Mouse (Mus musculus) right cerebral cortex, postnatal 36 days (tissue): Measurements from ENCODE around the gene Prkcd.

Experiments used
- DNase-seq, 2 experiments: peaks; one replicate each; pipeline ENCODE4 v3.0.0; 2022; ENCODE audit warnings: low spot score in 2 of 2, mixed read lengths in 1 of 2

Gene Prkcd

DNA sequence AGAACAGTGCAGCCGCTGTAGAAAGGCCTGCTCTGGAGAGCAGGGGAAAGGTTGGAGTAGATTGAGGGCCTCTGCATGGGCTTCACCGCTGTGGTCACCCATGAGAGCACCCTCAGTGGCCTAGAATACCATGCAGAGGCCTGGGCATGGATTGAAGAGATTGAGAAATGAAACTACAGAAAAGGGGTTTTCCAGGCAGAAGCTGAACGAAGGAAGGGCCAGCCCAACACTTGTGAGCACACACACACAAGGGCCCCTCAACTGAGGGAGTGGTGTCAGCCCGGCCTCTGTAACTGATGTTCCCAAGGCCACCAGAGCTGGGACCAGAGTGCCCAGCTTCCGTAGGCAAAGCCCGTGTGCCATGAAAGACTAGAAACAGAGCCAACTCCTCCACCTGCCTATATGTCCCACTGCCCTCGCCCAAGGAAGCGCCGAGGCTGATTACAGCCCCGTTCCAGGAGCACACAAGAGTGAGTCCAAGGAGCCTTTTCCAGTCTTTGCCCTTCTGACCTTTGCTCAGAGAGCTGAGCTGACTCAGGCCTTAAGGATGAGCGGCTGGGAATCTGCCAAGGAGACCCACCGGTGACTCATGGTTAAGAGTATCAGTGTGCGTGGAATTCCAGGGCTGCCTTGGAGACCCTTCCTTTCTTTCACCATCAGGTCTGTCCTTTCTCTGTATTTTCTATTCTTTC is 9.4 kb upstream of the Prkcd start:
- DNase-seq, result no peak

DNA sequence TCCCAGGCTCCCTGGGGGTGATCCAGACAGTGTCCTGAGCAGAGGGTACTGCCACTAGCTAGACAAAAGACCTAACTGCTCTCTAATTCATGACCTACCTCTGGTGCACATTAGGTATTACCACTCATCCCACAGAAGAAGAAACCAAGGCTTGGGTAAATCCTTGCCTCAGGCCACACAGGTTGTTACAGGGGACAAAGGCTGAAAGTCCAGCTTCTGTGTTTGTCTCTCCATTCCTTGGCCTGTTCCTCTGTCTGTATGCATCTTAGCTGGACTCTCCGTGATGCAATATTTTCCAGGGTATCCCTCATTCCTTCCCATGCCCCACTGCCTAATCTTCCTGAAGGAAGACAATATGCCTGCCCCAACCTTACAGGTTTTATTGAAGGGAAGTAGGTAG is 8.4 kb upstream of the Prkcd start:
- DNase-seq, result no peak

DNA sequence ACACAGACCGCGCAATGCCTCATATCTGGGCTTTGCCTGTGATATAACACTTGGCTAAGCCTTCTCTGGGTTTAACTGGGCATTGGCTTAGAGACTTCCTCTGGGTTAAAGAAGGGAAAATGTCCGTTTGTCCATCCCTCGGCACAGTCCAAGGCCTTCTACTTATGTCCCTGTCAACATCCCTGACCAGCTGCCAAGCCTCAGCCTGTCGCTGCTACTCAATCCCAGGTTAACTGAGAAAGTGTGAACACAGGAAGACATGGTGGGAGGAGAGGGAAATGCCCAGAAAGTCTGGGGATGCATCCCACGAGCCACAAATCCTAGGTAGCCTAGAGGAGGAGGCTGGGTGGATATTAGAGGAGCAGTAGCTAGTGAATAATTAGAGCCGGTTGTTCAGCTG is 7.7 kb upstream of the Prkcd start:
- DNase-seq, result no peak

DNA sequence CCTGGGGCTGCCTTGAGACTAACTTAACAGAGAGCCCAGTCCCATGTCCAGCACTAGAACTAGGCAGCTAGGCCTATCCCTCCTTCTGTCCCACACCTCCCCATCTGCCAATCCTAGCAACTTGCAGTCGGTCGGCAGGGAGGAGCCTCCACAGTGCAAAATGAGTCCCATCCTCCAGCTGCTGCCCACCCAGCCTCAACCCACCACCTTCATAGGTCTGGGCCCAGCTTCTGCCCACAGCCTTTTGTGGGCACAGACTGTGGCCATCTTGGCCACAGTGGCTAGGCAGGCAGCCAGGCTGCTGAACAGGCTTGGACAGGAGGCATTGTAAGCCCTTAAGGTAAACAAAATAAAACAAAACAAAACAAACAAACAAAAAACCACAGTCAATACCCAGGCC is 5.8 kb upstream of the Prkcd start:
- DNase-seq, result no peak

DNA sequence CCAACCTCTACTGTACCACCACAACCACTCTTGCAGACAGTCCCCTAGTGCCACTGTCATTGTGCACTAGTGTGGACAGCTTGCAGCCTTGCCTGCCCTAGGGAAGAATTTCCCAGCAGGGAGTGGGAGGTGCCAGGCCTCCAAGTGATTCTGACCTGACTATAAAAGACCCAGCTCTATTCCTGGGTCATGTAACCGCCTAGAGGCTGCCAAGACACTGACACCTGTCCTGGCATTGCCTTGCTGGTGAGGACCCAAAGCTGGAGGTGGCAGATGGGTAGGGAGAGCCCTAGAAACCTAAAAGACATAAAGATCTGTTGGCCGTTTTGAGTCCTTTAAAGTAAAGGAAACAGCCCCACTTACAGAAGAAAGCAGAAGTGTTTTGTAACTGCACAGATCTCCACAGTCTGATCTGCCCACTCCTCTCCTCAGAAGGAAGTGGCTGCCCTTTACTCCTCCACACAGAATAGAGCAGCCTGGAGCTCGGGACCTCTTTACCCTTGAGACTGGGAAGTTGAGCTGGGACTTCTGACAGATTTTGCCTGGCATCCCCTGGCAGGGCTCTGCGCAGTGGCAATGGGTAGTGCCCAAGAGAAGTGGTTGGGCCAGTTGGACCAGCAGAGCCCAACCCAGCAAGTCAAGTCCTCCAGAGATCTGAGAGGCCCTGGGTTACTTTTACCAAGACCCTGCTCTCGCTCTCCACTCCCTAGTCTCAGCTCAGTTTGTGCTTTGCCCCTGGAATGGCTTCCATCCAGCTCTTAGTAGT is 5.0 kb upstream of the Prkcd start:
- DNase-seq, result no peak

DNA sequence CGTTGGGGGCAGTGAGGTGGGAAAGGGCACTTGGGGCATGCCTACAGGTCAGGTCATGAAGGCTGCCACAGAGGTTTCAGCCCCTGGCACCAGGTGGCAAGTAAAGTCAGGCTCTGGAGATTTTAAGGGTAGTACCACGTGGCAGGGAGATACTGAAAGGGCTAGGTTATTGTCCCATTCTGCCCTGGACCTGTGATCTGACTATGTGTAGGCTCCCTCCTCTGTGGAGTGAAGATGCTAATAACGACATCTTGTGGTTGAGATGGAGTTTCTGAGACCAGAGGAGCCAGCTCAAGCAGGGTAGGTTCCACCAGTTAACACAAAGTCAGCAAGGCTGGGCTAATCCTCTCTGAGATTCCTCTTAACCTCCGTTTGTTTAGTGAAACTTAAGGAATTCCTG is 3.8 kb upstream of the Prkcd start:
- no peak for DNase-seq

DNA sequence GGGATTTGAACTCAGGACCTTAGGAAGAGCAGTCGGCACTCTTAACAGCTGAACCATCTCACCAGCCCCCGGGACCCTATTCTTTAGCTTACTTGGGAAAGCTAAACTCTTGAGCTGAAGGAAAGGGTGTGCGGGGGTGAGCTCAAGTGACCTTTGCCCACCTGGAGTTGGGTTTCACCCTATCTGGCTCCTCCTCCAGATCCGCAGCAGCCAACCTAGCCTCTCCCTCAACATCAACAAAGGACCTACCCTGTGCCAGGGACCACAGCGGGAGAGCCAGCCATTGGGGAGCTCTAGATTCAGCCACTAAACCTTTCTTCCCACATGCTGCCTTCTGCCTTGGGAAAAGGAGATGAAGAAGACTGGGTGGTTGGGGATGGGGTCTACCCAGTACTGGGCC is 2.2 kb upstream of the Prkcd start:
- no peak for DNase-seq

DNA sequence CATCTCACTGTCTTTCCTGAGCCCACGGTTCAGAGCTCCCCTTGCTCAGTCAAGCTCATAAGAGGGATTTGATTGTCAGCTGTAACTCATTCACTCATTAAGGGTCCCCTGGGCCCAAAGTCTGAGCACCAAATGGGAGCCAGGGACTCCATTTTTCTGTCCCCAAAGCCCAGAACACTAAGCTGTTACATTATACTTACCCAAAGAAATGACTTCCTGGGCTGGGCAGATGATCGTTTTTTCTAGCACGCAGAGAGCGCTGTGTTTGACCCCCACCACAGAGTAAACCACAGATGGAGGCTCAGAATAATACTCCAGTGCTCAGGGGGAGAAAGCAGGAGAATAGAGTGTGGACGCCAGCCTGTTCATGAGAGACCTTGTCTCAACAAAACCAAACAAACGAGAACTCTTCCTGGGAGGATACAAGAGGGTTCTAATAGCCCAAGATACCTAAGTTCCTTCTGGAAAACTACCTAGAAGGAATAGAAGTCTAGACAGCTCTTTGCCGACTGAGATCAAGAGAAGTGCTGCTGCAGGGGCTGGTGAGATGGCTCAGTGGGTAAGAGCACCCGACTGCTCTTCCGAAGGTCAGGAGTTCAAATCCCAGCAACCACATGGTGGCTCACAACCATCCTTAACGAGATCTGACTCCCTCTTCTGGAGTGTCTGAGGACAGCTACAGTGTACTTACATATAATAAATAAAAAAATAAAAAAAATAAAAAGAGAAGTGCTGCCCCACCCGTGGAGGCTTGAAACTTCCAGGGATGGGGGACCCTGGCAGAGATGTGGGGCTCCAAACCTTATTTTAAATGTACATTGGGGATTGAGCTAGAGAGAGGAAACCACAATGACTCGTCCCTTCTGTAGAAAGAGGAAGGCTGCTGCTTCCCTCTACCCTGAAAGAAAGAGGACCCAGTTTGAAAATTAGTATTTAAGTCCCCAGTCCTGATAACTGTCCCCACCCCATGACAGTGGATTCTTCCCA is 1.0 kb upstream of the Prkcd start:
- DNase-seq, result no peak

DNA sequence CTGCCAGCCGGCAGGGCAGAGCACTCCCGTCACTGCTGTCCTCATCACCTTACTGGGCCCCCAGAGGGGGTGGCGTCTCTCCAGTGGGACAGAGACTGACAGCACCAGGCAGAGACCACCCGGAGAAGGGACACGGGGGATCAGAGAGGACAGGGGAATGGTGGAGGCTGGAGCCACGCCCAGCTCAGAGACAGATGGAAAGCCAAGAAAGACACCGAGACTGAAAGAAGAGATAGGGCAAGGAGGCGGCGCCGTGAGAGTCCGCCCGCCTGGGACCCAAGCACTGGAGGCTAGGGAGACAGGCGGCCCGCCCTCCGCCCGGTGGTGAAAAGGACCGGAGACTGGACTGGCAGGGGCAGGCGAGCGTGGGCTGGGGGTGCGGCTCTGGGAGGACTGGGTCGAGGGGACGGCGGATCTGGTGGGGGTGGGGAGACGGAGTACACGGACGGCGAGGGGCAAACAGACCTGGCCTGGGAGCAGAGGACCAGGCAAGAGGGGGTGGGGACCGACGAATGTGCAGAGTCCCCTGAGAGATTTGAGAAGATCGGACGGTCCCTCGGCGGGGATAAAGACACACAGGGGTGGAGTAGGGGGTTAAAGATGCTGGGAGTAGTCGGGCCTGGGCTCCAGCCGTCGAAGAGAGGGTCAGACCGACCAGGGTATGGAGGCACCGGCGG is 741 bp downstream of the Prkcd start:
- DNase-seq, result no peak

DNA sequence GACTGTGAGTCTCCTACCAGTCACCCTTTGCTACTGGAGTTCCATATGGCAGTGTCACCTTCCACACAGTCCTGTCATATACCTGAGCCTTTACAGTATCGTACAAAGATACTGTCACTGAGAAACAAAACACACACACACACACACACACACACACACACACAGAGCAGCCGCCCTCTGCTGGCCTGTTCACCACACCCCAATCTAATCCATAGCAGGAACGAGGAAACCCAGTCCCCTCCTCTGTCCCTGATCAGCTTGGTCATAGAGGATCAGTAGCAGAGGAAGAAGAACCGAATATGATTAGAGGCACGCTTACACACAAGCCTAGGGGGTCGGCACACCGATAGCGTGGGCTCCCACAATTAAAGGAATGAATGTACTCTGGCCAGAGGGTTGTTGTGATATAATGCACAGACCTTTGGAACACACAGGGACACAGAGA is 1.7 kb downstream of the Prkcd start:
- no peak for DNase-seq

DNA sequence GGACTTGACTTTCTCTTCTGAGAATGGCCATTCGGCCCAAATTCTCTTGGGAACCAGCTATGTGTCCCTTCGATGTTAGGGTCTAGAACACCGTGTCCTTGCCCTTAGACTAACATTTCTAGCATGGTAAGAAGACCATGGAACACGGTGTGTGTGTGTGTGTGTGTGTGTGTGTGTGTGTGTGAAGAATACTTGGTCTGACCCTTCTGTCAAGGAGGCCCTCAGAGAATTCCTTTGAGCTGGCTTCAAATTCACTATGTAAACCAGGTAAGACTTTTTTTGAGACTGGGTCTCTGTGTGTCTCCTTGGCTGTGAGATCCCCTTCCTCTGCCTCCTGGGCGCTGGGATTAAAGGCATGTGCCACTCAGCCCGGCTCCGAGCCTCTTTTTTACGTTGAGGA is 3.5 kb downstream of the Prkcd start:
- DNase-seq, result no peak

DNA sequence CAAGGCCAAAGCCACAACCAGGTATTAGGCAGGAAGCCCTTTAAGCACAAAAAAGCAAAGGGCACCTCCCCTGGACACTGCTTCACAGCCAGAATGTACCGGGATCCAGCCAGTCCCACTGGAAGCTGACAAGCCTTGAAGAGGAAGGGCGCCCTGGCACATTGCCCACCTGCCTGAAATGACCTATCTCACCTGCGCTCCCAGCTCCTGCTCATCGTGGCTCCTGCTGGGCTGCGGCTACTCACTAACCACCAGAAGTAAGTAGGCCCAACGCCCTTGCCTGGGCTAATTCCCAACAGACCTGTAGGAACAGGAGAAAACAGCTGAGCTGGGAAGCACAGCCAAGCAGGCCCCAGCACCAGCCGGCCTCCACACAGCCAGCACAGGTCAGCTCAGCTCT is 3.9 kb downstream of the Prkcd start:
- no peak for DNase-seq

DNA sequence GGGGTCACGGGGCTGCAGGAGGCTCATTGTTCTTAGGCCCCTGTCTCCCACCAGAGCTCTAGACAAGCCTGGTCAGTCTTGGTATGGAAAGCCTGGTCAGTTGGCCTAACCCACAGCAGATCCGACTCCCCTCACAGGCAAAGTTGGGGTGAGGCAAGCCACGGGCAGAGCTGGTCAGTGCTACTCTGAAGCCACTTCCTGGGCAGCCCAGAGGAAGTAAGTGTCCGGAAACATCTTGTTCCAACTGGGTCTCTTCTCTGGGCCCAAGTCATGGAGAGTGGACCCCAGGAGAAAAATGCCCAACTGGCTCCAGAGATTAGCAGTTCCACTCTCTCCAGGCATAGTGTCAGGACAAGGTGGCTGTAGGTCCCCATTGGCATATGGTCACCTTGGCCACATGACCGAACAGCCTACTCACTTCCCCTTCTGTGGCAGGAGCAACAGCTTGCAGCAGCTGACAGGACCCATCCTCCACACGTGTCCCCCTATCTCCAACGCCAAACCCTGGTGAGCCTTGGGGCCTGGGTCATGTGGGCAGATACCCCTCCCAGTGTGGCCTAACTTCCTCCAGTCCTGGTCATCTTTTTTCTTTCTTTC is 5.9 kb downstream of the Prkcd start:
- no peak for DNase-seq

DNA sequence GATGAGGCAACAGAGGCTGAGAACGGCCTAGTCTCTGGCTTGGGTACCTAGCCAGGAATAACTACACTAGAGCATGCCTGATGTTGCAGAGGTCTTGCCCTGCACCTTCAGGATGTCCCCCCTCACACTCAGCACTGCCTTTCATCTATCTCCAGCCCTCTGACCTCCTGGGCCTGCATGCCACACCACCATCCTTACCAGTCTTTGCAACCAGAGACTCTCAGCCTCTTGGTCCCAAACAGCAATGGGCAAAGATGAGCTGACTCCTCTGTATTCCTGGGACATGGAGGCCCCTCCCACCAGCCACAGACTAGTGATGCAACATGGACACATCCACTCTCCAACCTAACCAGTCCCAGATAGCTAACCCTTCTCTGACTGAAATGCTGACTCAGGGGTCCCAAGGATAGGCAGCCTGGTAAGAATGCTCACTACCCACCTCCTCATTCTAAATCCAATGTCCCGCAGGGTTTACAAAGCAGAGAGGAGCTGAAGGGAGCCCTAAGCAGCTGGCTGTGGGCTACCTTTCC is 7.2 kb downstream of the Prkcd start:
- DNase-seq, result no peak

DNA sequence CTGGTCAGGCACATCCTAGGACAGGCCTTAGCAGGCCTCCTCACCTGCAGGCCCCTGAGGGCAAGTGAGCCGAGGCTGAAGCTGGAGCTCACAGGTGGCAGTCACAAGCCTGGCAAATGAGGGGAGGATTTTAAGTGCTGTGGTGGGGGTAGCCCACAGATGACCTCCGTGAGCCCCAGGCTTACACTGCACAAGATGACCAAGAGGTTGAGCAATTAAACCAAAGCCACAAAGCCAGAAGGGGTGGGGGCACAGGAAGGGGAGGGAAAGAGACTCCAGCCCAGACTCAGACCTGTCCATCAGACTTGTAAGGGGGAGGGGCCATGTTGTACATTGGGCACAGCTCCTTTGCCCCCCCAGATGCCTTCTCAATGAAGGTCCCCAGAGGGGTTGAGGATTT is 9.3 kb downstream of the Prkcd start:
- no peak for DNase-seq

DNA sequence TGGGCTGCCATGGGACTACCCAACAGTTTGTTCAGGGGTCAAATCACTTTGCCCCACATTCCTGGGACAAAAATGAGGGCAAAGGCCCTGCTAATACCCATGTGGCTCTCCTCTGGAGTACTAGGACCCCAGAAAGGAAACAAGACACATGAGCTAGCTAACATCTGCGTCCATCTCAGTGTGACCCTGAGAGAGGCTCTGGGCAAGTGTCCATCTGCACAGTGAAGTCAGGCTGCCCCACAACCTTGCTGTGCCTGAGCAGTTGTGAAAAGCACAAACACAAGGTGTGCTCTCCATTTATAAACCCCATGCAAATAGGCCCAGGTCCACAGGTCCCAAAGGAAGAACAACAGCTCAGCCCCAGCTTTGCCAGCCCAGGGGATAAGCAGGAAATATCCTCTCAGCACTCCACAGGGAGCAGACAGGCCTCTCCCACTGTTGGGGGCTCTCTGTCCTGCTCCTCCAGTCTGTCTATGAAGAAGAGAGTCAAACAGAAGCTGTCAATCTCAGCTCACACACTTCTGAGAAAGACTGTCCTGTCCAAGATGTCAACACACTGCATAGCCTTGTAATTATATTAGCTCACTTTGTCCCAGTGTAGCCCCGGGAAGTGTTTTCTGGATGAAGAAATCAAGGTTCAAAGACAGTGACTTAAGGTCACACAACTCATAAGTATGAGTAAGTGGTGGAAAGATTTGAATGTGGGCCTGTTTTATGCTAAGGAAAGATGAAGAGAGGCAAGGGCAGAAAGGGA is 12.9 kb downstream of the Prkcd start:
- no peak for DNase-seq

DNA sequence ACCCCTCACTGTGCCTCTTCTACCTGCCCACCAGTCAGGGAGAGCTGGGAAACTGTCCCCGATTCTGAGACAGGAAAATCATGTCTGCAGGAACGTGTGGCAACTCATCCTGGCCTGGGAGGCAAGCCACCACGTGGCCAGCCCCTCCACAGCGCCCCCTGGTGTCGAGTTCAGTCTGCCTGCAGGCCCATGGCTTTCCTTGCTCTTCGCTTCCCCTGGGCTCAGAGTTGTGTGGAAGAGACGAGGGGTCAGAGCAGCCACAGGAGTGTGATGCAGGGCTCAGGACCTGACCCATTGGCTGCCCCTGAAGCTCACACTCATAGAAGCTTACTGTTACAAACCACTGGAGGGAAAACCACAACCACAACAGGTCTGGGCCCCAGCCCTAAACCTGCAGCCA is 13.5 kb downstream of the Prkcd start:
- DNase-seq, result no peak

DNA sequence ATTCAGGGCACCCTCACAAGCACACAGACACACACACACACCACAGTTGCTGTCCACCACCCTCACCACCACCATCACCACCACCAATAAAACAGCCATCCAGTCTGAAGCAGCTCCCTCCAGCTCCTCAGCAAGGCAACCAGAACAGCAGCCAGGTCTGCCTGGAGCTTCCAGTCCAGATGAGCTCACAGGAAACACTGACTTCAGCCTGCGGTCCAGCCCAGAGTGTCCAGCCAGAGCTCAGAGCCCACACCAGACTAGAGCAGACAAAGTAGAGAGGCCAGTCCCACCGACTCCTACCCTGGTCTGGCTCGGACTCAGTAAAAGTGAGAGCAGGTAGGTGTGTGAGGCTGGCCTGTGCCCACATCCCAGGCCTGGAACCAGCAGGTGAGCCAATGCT is 15.1 kb downstream of the Prkcd start:
- no peak for DNase-seq

DNA sequence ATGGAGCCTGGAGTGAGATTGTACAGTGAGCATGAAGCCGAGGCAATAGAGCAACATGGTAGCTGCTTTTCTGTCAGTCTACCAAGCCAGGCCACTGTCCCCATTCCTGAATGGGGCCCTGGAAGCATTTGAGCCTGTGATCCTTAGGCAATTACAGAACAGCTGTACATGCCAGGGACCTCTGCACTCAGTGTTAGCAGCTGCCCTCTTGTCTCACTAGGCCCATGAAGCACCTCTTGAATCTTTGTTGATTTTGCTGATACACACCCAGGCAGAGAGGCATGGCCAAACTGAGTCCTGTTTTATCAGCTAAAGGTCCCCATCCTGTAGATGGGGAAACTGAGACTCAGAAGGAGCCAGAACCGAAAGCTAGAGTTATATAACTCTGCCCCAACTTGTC is 15.7 kb downstream of the Prkcd start:
- no peak for DNase-seq

DNA sequence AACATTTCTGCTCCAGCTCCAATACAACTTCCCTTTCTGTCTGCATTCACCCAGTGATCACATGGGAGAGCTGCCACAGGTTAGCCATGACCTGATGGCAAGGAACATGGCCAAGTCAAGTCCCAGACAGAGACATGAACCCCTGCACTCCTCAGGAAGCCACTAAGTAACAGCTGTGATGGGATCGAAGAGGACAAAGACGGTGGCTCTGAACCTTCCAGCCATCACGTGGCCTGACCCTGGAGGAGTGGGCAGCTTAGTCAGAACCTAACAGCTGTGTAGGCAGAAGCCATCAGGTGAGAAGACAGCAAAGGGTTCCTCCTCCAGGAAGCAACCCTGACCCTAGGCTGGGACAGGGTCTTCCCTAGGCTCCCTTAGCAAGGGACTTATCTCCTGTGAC is 16.5 kb downstream of the Prkcd start:
- no peak for DNase-seq
